Mouse (Mus musculus): ENCODE data around the gene AI854703.

The AI854703 gene

GRCm38 (mm10) chr6:48626464-48626863 lies at the start of gene AI854703:
TSS of gene AI854703 (plus strand) at chr6:48626764.
- no peak for DNase-seq

DNA sequence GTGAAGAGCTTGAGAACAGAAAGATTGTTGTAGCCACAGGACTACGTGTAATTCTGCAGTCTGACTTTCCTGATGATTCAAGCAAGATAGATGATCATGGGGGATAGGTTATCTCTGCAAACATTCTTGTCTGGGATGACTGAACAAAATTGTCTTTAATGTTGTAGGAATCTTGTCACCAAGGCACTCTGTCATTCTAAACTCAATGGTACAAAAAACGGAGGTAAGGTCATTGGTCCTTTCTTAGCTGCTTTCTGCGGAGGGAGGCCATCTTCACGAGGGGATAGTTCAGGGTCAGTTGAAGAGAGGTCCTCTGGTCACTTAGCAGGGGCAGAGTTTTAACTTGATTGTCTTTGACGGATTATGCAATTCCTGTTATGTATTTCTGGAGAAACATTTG lies 47.8 kb upstream of the AI854703 start:
- DNase-seq: no peak

- DNase-seq: no peak
Observed at GRCm38 (mm10) chr6:48579215-48579648, 47.3 kb upstream of the AI854703 start.

DNA sequence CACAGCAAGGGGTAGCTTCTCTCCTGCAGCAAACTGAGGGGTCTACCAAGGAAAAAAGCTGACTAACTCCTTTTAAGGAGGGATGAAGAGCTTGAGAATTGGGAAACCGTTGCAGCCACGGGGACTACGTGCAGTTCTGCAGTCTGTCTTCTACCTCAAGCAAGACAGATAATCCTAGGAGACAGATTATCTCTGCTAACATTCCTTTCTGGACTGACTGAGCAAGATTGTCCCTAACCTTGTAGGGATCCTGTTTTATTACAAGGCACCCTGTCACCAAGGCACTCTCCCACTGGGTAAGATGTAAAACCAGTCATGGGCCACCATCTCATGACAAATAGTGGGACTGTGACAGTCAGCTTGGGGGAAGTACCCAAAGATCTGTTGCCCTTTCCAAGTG lies 45.3 kb upstream of the AI854703 start:
- DNase-seq: no peak

GRCm38 (mm10) chr6:48582037-48582436 lies 44.5 kb upstream of the AI854703 start:
- peak; percentile 35 to 60 for DNase-seq

GRCm38 (mm10) chr6:48589194-48589750 lies 37.3 kb upstream of the AI854703 start, which contains the start of gene Gm45021:
TSS of gene Gm45021 (plus strand) at chr6:48589610.
- no peak for DNase-seq

DNA sequence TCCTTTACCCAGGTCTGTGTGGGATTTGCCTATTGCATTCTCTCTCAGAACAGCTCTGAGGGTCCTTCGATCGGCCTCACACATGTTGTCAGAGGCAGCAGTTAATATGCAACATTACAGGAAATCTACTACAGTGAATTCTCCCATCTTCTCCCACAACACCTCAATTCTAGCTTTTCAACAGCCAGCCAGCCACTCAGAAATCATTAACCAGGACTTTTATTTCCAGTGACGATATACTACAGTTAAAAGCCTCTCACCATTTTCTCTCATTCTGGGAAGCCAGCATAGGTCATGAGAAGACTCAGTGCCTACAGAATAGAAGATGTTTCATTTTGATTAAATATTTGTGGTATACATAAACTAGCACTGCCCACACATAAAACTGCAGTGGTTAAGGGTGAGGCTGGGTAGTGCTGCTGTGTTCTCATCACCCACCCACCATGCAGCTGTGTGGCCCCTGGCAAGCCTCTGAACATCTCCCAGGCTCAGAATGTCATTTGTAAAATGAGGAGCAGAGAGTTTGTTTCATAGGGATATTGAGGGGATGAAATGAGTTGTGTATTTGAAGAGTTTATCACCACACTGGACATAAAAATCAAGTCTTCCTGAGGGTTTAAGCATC lies 35.2 kb upstream of the AI854703 start:
- DNase-seq: no peak

- DNase-seq: no peak
Observed at GRCm38 (mm10) chr6:48591871-48592270, 34.7 kb upstream of the AI854703 start.

- peak; percentile 99 for DNase-seq
Observed at GRCm38 (mm10) chr6:48593158-48594042, 33.2 kb upstream of the AI854703 start, which contains the start of the genes Repin1 and Gm44965. TSS of gene Repin1 (plus strand) at chr6:48593883. TSS of gene Gm44965 (plus strand) at chr6:48593941.

- DNase-seq: no peak
Observed at GRCm38 (mm10) chr6:48594043-48594738, 32.4 kb upstream of the AI854703 start.

- peak; percentile 40 to 59 for DNase-seq
Observed at GRCm38 (mm10) chr6:48595278-48595677, 31.3 kb upstream of the AI854703 start.

GRCm38 (mm10) chr6:48596545-48597232 lies 29.9 kb upstream of the AI854703 start:
- DNase-seq: peak in 1 of 2 experiments; percentile 27

GRCm38 (mm10) chr6:48597233-48597625 lies 29.3 kb upstream of the AI854703 start:
- DNase-seq: no peak

GRCm38 (mm10) chr6:48600594-48600993 lies 26.0 kb upstream of the AI854703 start:
- DNase-seq: no peak

- DNase-seq: peak; percentile 99
Observed at GRCm38 (mm10) chr6:48601271-48602079, 25.1 kb upstream of the AI854703 start, which contains the start of gene Zfp775. TSS of gene Zfp775 (plus strand) at chr6:48602063.

GRCm38 (mm10) chr6:48602080-48602741 lies 24.4 kb upstream of the AI854703 start:
- DNase-seq: peak in 1 of 2 experiments; percentile 64

DNA sequence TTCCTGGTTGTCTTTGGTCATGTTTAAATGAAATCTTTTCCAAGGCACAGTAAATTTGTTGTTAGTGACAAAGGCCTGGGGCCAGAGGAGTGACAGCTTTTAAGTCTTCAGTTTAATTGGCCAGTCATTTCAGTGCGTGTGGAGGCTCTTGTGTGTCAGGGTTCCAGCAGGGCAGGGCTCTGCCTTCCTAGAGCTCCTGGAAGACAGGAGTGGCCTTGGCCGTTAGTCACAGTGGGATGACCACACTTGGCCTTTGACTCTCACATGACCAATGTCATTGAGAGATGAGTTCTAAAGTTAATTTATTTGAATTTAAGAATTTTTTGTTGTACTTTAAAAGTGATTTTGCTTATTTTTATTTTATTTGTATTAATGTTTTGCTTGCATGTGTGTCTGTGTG lies 18.4 kb upstream of the AI854703 start:
- DNase-seq: no peak

GRCm38 (mm10) chr6:48609512-48609911 lies 17.1 kb upstream of the AI854703 start:
- peak; percentile 38 to 50 for DNase-seq

DNA sequence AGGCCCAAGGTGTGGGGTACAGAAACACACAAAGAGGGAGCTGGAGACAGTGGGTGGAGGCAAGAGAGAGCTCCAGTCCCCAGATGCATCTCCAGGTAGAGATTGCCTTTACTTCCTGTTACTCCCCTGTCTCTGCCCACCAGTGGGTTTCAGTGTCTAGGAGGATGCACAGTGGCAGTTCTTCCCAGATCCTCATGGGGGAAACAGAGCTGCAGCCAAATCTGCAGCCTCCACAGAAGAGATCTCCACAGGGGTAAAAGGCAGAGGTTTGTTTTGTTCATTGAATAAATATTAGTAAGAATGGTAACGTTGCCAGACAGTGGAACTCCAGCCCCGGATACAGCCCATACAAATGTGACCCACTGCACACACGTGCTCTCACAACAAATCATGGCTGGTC lies 15.9 kb upstream of the AI854703 start:
- no peak for DNase-seq

- DNase-seq: no peak
Observed at GRCm38 (mm10) chr6:48613464-48613863, 13.1 kb upstream of the AI854703 start.

GRCm38 (mm10) chr6:48614756-48615155 lies 11.8 kb upstream of the AI854703 start:
- no peak for DNase-seq

All from cerebellum, postnatal 25 days (tissue).